Mouse (Mus musculus) olfactory bulb, adult 2 months (tissue): ENCODE measurements around the gene Dnase1.

Experiments used
- CTCF ChIP-seq: fragments of 200-500 bp; IDR thresholded peaks from 2 replicates; pipeline ENCODE4 v1.5.1; 2012; ENCODE audit warnings: low read depth, mild to moderate bottlenecking, low read length, moderate library complexity; ENCODE audit not compliant: insufficient read depth
- POLR2A ChIP-seq: fragments of 200-500 bp; IDR thresholded peaks from 2 replicates; pipeline ENCODE4 v1.6.1; 2012; ENCODE audit warnings: mild to moderate bottlenecking, low read depth, low read length, moderate library complexity; ENCODE audit not compliant: insufficient read depth

DNA sequence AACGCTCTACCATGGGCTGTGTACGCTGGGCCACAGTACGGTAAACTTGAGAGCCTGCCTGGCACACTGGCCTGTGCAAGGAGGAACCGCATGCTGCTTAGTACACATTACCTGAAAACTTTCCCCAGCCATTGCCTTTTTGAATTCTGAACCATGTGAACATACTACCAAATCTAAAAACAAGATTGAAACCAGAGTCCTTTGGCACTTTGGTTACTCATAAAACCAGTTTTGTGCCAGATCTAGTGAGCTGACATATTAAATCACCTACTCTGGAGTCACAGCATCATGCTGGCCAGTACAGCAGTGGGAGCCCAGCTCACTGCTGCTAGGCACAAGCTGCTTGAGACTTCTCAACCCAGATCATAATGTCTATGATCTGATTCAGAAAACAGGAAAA lies 4.9 kb downstream of the Dnase1 start:
- TF ChIP-seq POLR2A (no peak), CTCF (no peak)
